Mouse (Mus musculus): ENCODE results near the gene H2bfm.
"Not testable (repeated sequence)": the region's sequence is repeated elsewhere in the genome, so short reads cannot be mapped to it uniquely, and the experiment has no call there.

The H2bfm gene

DNA sequence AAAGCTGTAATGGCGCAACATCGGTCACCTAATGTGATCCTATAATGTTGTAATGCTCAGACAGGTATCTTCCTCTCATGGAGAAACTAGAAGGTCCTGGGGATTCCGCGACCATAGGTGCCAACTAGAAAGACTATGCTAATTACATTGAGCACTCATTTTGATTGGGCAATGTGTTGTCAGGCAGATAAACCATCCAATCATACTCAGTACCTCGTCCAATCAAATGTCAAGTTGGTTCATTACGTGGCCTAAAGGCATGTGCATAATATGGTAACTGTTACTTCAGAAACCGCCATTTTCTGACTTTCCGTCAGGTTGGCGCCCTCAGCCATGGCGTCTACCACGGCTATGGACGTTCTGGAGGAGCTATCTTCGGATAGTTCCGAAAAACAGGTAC, at the start of gene H2bfm:
TSS of gene H2bfm (plus strand) at position 295 of the 400 bp plus-strand sequence.
- no peak for DNase-seq (ENCODE audit: low read depth)

DNA sequence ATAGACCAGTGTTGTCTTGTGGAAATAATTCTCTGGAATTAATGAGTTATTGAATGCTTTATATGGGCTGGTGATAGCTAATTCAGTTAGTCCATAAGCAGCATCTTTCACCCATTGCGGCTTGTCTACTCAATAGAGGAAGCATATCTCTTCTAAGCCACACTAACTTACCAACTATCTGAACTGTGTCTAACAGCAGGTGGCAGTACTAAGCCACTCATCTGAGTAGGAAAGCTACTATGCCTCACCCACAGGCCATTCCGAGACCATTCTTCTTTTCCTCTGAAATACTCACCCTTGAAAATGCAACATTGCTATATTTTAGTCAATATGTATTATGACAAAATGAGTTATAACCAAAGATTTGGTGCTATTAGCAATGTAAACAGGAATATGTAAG, 31.4 kb upstream of the H2bfm start:
- DNase-seq (ENCODE audit: low read depth), result peak; percentile 53

DNA sequence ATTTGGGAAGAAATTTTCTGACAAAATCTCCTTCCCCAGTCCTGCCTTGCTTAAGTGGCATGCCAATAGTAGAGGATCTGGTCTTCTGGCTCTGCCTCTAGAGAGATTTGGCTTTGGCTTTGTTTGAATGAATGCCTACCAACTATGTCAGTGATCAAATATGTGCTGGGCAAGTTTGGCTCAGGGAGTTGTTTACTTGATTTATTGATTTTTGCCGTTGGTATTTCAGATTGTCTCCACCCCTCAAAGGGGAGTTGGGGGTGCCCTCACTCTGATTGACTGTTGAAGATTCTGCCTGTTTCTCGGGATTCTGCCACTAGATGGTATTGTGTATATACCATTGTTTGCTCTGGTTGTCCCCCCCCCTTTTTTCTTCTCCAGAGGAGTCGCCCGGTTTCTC, 22.8 kb upstream of the H2bfm start:
- DNase-seq (ENCODE audit: low read depth), result peak; percentile 1

DNA sequence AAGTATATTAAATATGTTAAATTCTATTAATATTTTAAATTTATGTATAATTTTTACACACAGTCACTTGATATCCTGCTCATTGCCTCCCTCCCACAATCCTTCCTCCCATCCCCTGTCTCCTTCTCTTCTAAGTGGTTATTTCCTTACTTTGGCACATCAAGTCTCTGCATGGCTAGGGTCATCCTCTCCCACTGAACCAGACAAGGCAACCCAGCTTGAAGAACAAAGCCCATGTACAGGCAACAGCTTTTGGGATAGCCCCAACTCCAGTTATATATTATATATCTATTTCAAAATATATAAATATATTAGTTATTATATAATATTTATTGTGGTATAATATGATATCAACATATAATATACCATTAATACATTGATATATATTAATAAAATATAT, 1.3 kb upstream of the H2bfm start:
- DNase-seq (ENCODE audit: low read depth), result no peak

GRCm38 (mm10) chrX:136937985-136938384, 10.9 kb downstream of the H2bfm start:
- no peak for DNase-seq (ENCODE audit: low read depth)

GRCm38 (mm10) chrX:136957583-136958279, 30.6 kb downstream of the H2bfm start:
- not testable (repeated sequence) for DNase-seq (ENCODE audit: low read depth)

GRCm38 (mm10) chrX:136958300-136958699, 31.2 kb downstream of the H2bfm start:
- not testable (repeated sequence) for DNase-seq (ENCODE audit: low read depth)

DNA sequence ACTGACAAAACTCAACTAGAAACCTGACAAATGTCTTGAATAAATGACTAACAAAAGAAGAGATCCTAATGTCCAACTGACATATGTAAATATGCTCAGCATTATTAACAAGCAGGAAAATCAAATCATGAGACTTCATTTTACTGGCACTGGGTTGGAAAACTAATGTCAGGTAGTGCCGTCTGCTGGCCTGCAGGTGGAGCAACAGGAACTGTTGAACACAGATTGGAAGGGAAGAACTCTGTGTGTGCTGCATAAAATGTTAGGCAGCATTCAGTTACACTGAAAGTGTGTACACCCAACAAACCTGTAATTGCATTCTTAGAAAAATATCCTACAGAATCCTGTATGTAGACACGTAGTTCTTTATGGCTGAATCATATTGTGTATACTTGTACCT, 32.6 kb downstream of the H2bfm start:
- DNase-seq (ENCODE audit: low read depth), result peak; percentile 19

GRCm38 (mm10) chrX:136975397-136975796, 48.3 kb downstream of the H2bfm start, which contains the start of gene Tmsb15b2:
Tmsb15b2 (minus strand) TSS chrX:136975497.
- not testable (repeated sequence) for DNase-seq (ENCODE audit: low read depth)

- DNase-seq (ENCODE audit: low read depth), result peak; percentile 29
Observed at GRCm38 (mm10) chrX:136976424-136977084, 49.4 kb downstream of the H2bfm start, which contains the start of the genes Tmsb15l and Tmsb15b1. Tmsb15l (minus strand) TSS chrX:136976869. Tmsb15b1 (minus strand) TSS chrX:136976874.
